Mouse (Mus musculus) CH12.LX (cell line): ENCODE results near the gene Smarcc2. TPM values are rescaled to one million over a fixed set of nuclear protein-coding genes. Genes with fewer than 3 reads are reported as not detected.

Experiments
- DNase-seq: peaks from one replicate; pipeline ENCODE4 v3.0.0-alpha.2; 2013; ENCODE audit errors: extremely low read depth
- H3K27ac ChIP-seq: 2 replicates; pipeline ENCODE4 v1.5.1; 2012; ENCODE audit warnings: low read depth, mild to moderate bottlenecking, control low read depth, moderate library complexity; ENCODE audit not compliant: insufficient read depth
- H3K27me3 ChIP-seq: replicated peaks from 2 replicates; pipeline ENCODE3; 2012; ENCODE audit warnings: inconsistent platforms
- H3K36me3 ChIP-seq, 2 experiments: replicated peaks in 1 of 2; 2 replicates each; pipeline versions ENCODE3 to v1.6.1; 2012; ENCODE audit warnings: inconsistent platforms in 1 of 2, low read length in 1 of 2, mild to moderate bottlenecking in 1 of 2, mixed read lengths in 1 of 2, moderate library complexity in 1 of 2; ENCODE audit not compliant: control insufficient read depth in 1 of 2, insufficient read depth in 1 of 2
- H3K4me1 ChIP-seq, 2 experiments: 2 replicates each; pipeline ENCODE4 v1.6.1; 2012; ENCODE audit warnings: inconsistent platforms in 1 of 2, moderate library complexity in 1 of 2; ENCODE audit not compliant: insufficient read depth in 2 of 2, control insufficient read depth in 1 of 2
- H3K4me2 ChIP-seq: 2 replicates; pipeline ENCODE4 v1.6.1; 2012; ENCODE audit warnings: low read depth, mild to moderate bottlenecking, control low read depth; ENCODE audit not compliant: poor library complexity, insufficient read depth, severe bottlenecking
- H3K4me3 ChIP-seq, 3 experiments: fragments of 150-350 bp in 1 of 3; sonication (generic) in 1 of 3; replicated peaks in 1 of 3; 2 replicates each; pipeline versions ENCODE3 to v1.5.1; 2011 to 2012; ENCODE audit warnings: low read depth in 2 of 3, low read length in 2 of 3, mild to moderate bottlenecking in 2 of 3, moderate library complexity in 2 of 3, control low read depth in 1 of 3, improper control_type of control experiment in 1 of 3, inconsistent platforms in 1 of 3, mixed read lengths in 1 of 3; ENCODE audit not compliant: poor library complexity in 1 of 3
- H3K79me2 ChIP-seq: replicated peaks from 2 replicates; pipeline ENCODE4 v1.6.1; 2012; ENCODE audit warnings: mild to moderate bottlenecking, moderate library complexity; ENCODE audit not compliant: control insufficient read depth, poor library complexity, insufficient read depth, severe bottlenecking; ENCODE audit errors: extremely low read depth
- H3K9ac ChIP-seq: 2 replicates; pipeline ENCODE4 v1.6.1; 2012; ENCODE audit warnings: low read depth, mild to moderate bottlenecking, control low read depth, moderate library complexity; ENCODE audit not compliant: insufficient read depth
- H3K9me3 ChIP-seq: replicated peaks from 2 replicates; pipeline ENCODE3; 2012; ENCODE audit warnings: low read length, inconsistent platforms, mixed read lengths
- CTCF ChIP-seq, 2 experiments: IDR thresholded peaks in 1 of 2; conservative IDR thresholded peaks in 1 of 2; 2 replicates each; pipeline ENCODE4 v1.5.1; 2011 to 2012; ENCODE audit warnings: low read depth in 2 of 2, low read length in 2 of 2, improper control_type of control experiment in 1 of 2, inconsistent platforms in 1 of 2, mild to moderate bottlenecking in 1 of 2, moderate library complexity in 1 of 2
- E2F4 ChIP-seq: IDR thresholded peaks from 2 replicates; pipeline ENCODE4 v1.6.1; 2011; ENCODE audit warnings: low read depth, low read length, improper control_type of control experiment; ENCODE audit not compliant: insufficient replicate concordance
- ELF1 ChIP-seq: IDR thresholded peaks from 2 replicates; pipeline ENCODE4 v1.6.1; 2014; ENCODE audit warnings: low read depth, mild to moderate bottlenecking, inconsistent platforms, low read length, improper control_type of control experiment
- ETS1 ChIP-seq: conservative IDR thresholded peaks from 2 replicates; pipeline ENCODE4 v1.6.1; 2012; ENCODE audit warnings: low read depth, mild to moderate bottlenecking, inconsistent platforms, low read length, improper control_type of control experiment, moderate library complexity
- GABPA ChIP-seq: IDR thresholded peaks from 2 replicates; pipeline ENCODE4 v1.6.1; 2012; ENCODE audit warnings: low read depth, low read length, improper control_type of control experiment, inconsistent platforms; ENCODE audit not compliant: insufficient replicate concordance
- HCFC1 ChIP-seq: IDR thresholded peaks from 2 replicates; pipeline ENCODE4 v1.6.1; 2012; ENCODE audit warnings: low read depth, mild to moderate bottlenecking, inconsistent platforms, low read length, improper control_type of control experiment
- IRF4 ChIP-seq: IDR thresholded peaks from 2 replicates; pipeline ENCODE4 v1.6.1; 2014; ENCODE audit warnings: low read depth, mild to moderate bottlenecking, inconsistent platforms, low read length, improper control_type of control experiment
- KAT2A ChIP-seq: IDR thresholded peaks from 2 replicates; pipeline ENCODE4 v1.6.1; 2012; ENCODE audit warnings: low read length, improper control_type of control experiment, inconsistent platforms; ENCODE audit not compliant: insufficient replicate concordance
- MAFK ChIP-seq: IDR thresholded peaks from 2 replicates; pipeline ENCODE4 v1.6.1; 2011; ENCODE audit warnings: low read length, improper control_type of control experiment; ENCODE audit not compliant: insufficient replicate concordance
- MAX ChIP-seq: IDR thresholded peaks from 2 replicates; pipeline ENCODE4 v1.6.1; 2011; ENCODE audit warnings: low read length, improper control_type of control experiment
- MAZ ChIP-seq: IDR thresholded peaks from 2 replicates; pipeline ENCODE4 v1.6.1; 2012; ENCODE audit warnings: low read depth, mild to moderate bottlenecking, inconsistent platforms, low read length, improper control_type of control experiment, moderate library complexity
- MEF2A ChIP-seq: IDR thresholded peaks from 2 replicates; pipeline ENCODE4 v1.6.1; 2014; ENCODE audit warnings: low read depth, mild to moderate bottlenecking, inconsistent platforms, low read length, improper control_type of control experiment, borderline replicate concordance
- MXI1 ChIP-seq: IDR thresholded peaks from 2 replicates; pipeline ENCODE4 v1.6.1; 2011; ENCODE audit warnings: mild to moderate bottlenecking, low read depth, low read length, improper control_type of control experiment
- POLR2AphosphoS2 ChIP-seq: IDR thresholded peaks from 2 replicates; pipeline ENCODE4 v1.6.1; 2011; ENCODE audit warnings: low read depth, low read length, improper control_type of control experiment
- RAD21 ChIP-seq: IDR thresholded peaks from 2 replicates; pipeline ENCODE4 v1.6.1; 2011; ENCODE audit warnings: low read depth, mild to moderate bottlenecking, low read length, improper control_type of control experiment, moderate library complexity
- RCOR1 ChIP-seq: conservative IDR thresholded peaks from 2 replicates; pipeline ENCODE4 v1.6.1; 2012; ENCODE audit warnings: low read depth, mild to moderate bottlenecking, inconsistent platforms, low read length, improper control_type of control experiment
- SIN3A ChIP-seq: IDR thresholded peaks from 2 replicates; pipeline ENCODE4 v1.6.1; 2012; ENCODE audit warnings: low read length, improper control_type of control experiment, inconsistent platforms
- TBP ChIP-seq: conservative IDR thresholded peaks from 2 replicates; pipeline ENCODE4 v1.6.1; 2011; ENCODE audit warnings: low read depth, low read length, improper control_type of control experiment
- UBTF ChIP-seq: IDR thresholded peaks from 2 replicates; pipeline ENCODE4 v1.6.1; 2012; ENCODE audit warnings: low read depth, mild to moderate bottlenecking, inconsistent platforms, low read length, improper control_type of control experiment, moderate library complexity
- USF2 ChIP-seq: conservative IDR thresholded peaks from 2 replicates; pipeline ENCODE4 v1.6.1; 2011; ENCODE audit warnings: low read depth, low read length, improper control_type of control experiment
- ZC3H11A ChIP-seq: IDR thresholded peaks from 2 replicates; pipeline ENCODE4 v1.6.1; 2012; ENCODE audit warnings: low read depth, mild to moderate bottlenecking, inconsistent platforms, low read length, improper control_type of control experiment
- ZKSCAN1 ChIP-seq: IDR thresholded peaks from 2 replicates; pipeline ENCODE4 v1.6.1; 2012; ENCODE audit warnings: low read depth, inconsistent platforms, low read length, improper control_type of control experiment, borderline replicate concordance
- ZMIZ1 ChIP-seq: IDR thresholded peaks from 2 replicates; pipeline ENCODE4 v1.6.1; 2012; ENCODE audit warnings: low read depth, mild to moderate bottlenecking, inconsistent platforms, low read length, improper control_type of control experiment
- dilution Hi-C: fragments of 300-500 bp; cut with MboI; formaldehyde crosslinking; loops from 2 replicates; pipeline ENCODE4 v1.14.3; 2020; ENCODE audit warnings: low sequenced_read_pairs; ENCODE audit not compliant: extremely low pct_unique_long_range_greater_than_20kb, extremely low pct_ligation_motif_present
- in situ Hi-C: fragments of 300-500 bp; cut with MboI; formaldehyde crosslinking; loops from 3 replicates; pipeline ENCODE4 v1.14.3; 2019; ENCODE audit warnings: low sequenced_read_pairs, low pct_ligation_motif_present, low pct_unique_long_range_greater_than_20kb, mixed read lengths
- polyA plus RNA-seq: library from polyadenylated mRNA; unstranded; fragments of >175 nt; gene quantifications from 2 replicates; pipeline ENCODE4 v1.2.1, GENCODE M21; 2012; ENCODE audit warnings: low read depth; ENCODE audit not compliant: insufficient read length
- total RNA-seq, 2 experiments: library from RNA; depleted of rRNA; stranded (reverse); fragments of 300-350 nt in 1 of 2; fragments of >200 nt in 1 of 2; gene quantifications; 2 replicates each; pipeline ENCODE4 v1.2.3; 2012 to 2014

Smarcc2 gene
- total and polyA plus RNA-seq, 3 experiments, result 6.1 to 42.6 (median 24.8) TPM

DNA sequence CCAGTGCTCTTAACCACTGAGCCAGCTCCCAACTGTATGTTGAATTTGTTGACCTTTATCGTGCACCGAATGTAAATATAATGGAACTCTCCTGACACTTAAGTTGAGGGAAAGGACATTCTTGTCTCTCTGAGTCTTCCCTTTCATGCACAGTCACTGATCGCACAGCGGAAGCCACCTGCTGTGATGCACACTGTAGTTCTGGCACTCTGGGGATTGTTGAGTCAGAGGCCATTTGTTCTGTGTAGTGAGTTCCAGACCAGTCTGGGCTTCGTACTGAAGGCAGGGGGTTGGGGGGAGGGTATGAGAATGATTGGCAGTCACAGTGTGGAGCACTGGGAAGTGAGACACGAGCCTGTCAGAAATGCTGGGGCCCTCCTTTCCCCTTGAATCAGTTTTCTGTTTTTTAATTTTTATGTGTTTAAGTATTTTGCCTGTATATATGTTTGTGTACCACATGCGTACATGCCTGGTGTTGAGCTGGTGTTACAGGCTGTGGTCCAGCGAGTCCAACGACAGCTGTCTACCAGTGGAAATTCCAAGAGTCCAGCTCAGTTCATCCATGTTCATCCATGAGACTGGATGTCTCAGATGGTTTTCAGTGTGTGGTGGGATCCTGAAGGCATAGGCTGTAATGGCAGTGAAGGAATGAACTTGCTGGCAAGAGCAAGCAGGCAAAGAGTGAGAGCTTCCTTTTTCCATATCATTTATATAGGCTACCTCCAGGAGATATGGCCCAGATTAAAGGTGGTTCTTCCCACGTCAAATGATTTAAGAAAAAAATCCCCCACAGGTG is 17.5 kb upstream of the Smarcc2 start:
- H3K4me3 ChIP-seq, result no peak overlapping the region
- peaks cover 0 to 17% of the 10 kb centered on the region in 2 experiments; a peak in 2 of 4 replicates for H3K4me1 ChIP-seq
- H3K9ac ChIP-seq, result no peak overlapping the region
- TF ChIP-seq E2F4 (no peak), MAZ (no peak), TBP (no peak), RCOR1 (no peak), POLR2AphosphoS2 (no peak), CTCF (conservative IDR thresholded peaks at IDR 0.05 in 1 of 2, IDR thresholded peaks at IDR 0.05 in 1 of 2; ENCODE audit: low read depth in 2 of 2, low read length in 2 of 2) (no peak), MAX (no peak)
- H3K79me2 ChIP-seq, result no peaks in the 10 kb centered on the region
- H3K27me3 ChIP-seq, result no peaks in the 10 kb centered on the region
- in situ Hi-C loops (no loop called here), dilution Hi-C loops (no loop called here)
- peaks cover 34 to 62% of the 10 kb centered on the region in 2 experiments for H3K36me3 ChIP-seq
- H3K4me2 ChIP-seq, result no peak overlapping the region
- no peak for DNase-seq
- no peaks in the 10 kb centered on the region for H3K9me3 ChIP-seq
- H3K27ac ChIP-seq, result no peak overlapping the region

GRCm38 (mm10) chr10:128442718-128443117 is 16.3 kb upstream of the Smarcc2 start:
- Histone ChIP-seq H3K9ac (no peak overlapping the region), H3K4me1 (peaks cover 0 to 17% of the 10 kb centered on the region in 2 experiments; a peak in 2 of 4 replicates), H3K27ac (no peak overlapping the region), H3K27me3 (no peaks in the 10 kb centered on the region), H3K9me3 (no peaks in the 10 kb centered on the region), H3K4me3 (no peak overlapping the region), H3K4me2 (no peak overlapping the region), H3K36me3 (peaks cover 25 to 52% of the 10 kb centered on the region in 2 experiments), H3K79me2 (no peaks in the 10 kb centered on the region)
- TF ChIP-seq ZMIZ1 (no peak), MEF2A (no peak), ZC3H11A (no peak), CTCF (conservative IDR thresholded peaks at IDR 0.05 in 1 of 2, IDR thresholded peaks at IDR 0.05 in 1 of 2; ENCODE audit: low read depth in 2 of 2, low read length in 2 of 2) (no peak), GABPA (no peak), MAX (no peak), KAT2A (no peak), MAFK (no peak), ETS1 (no peak), SIN3A (no peak), UBTF (no peak), USF2 (no peak), MXI1 (no peak), HCFC1 (no peak), ZKSCAN1 (no peak), IRF4 (no peak), ELF1 (no peak), RAD21 (no peak)
- DNase-seq, result no peak
- dilution Hi-C loops, result no loop called here
- in situ Hi-C loops, result no loop called here
